Mouse (Mus musculus) heart, embryonic 11.5 days (tissue): Measurements from ENCODE around the gene Tjp1. TPM values are rescaled to one million over a fixed set of nuclear protein-coding genes. Genes with fewer than 3 reads are reported as not detected.

ENCODE experiments used
- ATAC-seq: fragments of 200-750 bp; cut with Nextera tagmentation; replicated peaks from 2 replicates; pipeline ENCODE4 v1.8.0; 2017; ENCODE audit warnings: moderate library complexity; ENCODE audit not compliant: insufficient number of reproducible peaks, low FRiP score, low TSS enrichment
- H3K27ac ChIP-seq: fragments of 300-500 bp; sonication (generic); 2 replicates; pipeline ENCODE4 v1.5.1; 2014; ENCODE audit warnings: mild to moderate bottlenecking, low read depth, low read length
- H3K27me3 ChIP-seq: fragments of 300-500 bp; sonication (generic); 2 replicates; pipeline ENCODE4 v1.6.1; 2014; ENCODE audit warnings: mild to moderate bottlenecking, low read length, mixed read lengths; ENCODE audit not compliant: control insufficient read depth, insufficient read depth
- H3K36me3 ChIP-seq: fragments of 300-500 bp; sonication (generic); 2 replicates; pipeline ENCODE4 v1.6.1; 2014; ENCODE audit warnings: mild to moderate bottlenecking, low read length, moderate library complexity, mixed read lengths; ENCODE audit not compliant: control insufficient read depth, insufficient read depth
- H3K4me1 ChIP-seq: fragments of 300-500 bp; sonication (generic); 2 replicates; pipeline ENCODE4 v1.6.1; 2014; ENCODE audit warnings: low read length; ENCODE audit not compliant: control insufficient read depth, insufficient read depth
- H3K4me2 ChIP-seq: fragments of 300-500 bp; sonication (generic); 2 replicates; pipeline ENCODE4 v1.6.1; 2014; ENCODE audit warnings: mild to moderate bottlenecking, moderate library complexity
- H3K4me3 ChIP-seq: fragments of 300-500 bp; sonication (generic); 2 replicates; pipeline ENCODE4 v1.5.1; 2014; ENCODE audit warnings: low read depth, low read length
- H3K9ac ChIP-seq: fragments of 300-500 bp; sonication (generic); 2 replicates; pipeline ENCODE4 v1.6.1; 2014; ENCODE audit warnings: mild to moderate bottlenecking, low read depth, low read length, moderate library complexity
- H3K9me3 ChIP-seq: fragments of 300-500 bp; sonication (generic); replicated peaks from 2 replicates; pipeline ENCODE4 v1.6.1; 2016; ENCODE audit warnings: low read length; ENCODE audit not compliant: control insufficient read depth
- WGBS: fragments of 180-500 bp; shearing (Covaris S2); extraction: QIAGEN DNeasy Blood & Tissue Kit; methylation state at CpG from one replicate; pipeline ENCODE4 v1.1.7; 2014; ENCODE audit not compliant: insufficient replicate concordance; 5-methylcytosine and 5-hydroxymethylcytosine counted together
- polyA plus RNA-seq: library from polyadenylated mRNA; unstranded; fragments of >200 nt; fragmentation: Nextera tagmentation; extraction: Ambion mirVana; gene quantifications from 2 replicates; pipeline ENCODE4 v1.2.1, GENCODE M21; 2014

The Tjp1 gene
- polyA plus RNA-seq, 1 experiment from 2014 or later = 13.3 TPM

DNA sequence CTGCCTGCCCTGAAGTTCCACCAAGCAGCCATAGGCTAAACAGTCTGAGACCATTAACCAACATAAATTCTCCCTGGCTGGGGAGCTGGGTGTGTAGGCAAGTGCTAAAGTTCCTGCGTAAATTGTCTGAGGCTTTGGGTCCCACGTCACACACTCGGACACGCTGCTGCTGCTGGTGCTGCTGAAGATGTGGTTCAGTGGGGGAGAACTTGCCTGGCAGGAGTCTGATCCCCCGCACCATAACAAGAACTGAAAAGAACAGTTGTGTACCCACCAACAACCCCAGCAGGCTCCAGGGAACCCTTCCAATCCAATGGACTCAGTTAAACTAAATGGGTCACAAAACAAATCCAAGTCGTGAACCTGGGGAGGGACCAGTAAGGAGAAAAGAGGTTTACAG, 56.2 kb downstream of the Tjp1 start:
- Histone ChIP-seq H3K27ac (no peak overlapping the region), H3K27me3 (no peaks in the 10 kb centered on the region), H3K9me3 (no peaks in the 10 kb centered on the region), H3K4me2 (no peak overlapping the region), H3K4me3 (no peak overlapping the region), H3K9ac (no peak overlapping the region), H3K36me3 (no peaks in the 10 kb centered on the region), H3K4me1 (peaks cover 14% of the 10 kb centered on the region)
- ATAC-seq = no peak
- WGBS = 83% methylated on average over 6 of the region's 6 CpGs

- Histone ChIP-seq H3K4me2 (no peak overlapping the region), H3K4me1 (peaks cover 14% of the 10 kb centered on the region), H3K4me3 (no peak overlapping the region), H3K36me3 (no peaks in the 10 kb centered on the region), H3K9ac (no peak overlapping the region), H3K27me3 (no peaks in the 10 kb centered on the region), H3K9me3 (no peaks in the 10 kb centered on the region), H3K27ac (no peak overlapping the region)
- ATAC-seq = no peak
- WGBS = 28% methylated on average over 8 of the region's 8 CpGs
Measured at GRCm38 (mm10) chr7:65470214-65470613, 57.4 kb downstream of the Tjp1 start.

DNA sequence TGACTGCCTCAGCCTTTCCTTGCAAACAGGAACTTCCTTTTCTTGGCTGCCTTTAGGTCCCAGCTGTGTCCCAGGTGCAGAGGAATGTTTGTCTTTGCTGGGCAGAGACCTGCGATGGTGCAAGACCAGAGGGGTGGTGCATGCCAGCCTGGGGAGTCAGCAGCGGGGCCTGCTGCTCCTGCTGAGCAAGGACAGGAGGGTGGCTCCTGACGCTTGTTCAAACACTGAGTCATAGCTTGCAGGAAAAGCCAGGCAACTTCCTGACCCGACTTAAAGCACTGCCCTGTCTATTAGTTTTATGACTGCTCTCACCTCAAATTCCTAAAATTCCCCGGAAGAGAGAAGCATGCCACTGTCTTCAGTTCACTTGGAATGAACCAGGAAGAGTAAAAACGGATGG, 57.9 kb downstream of the Tjp1 start:
- Histone ChIP-seq H3K27ac (no peak overlapping the region), H3K4me1 (peaks cover 14% of the 10 kb centered on the region), H3K4me2 (no peak overlapping the region), H3K9ac (no peak overlapping the region), H3K36me3 (no peaks in the 10 kb centered on the region), H3K9me3 (no peaks in the 10 kb centered on the region), H3K27me3 (no peaks in the 10 kb centered on the region), H3K4me3 (no peak overlapping the region)
- 9% methylated on average over 6 of the region's 6 CpGs for WGBS
- ATAC-seq = no peak

DNA sequence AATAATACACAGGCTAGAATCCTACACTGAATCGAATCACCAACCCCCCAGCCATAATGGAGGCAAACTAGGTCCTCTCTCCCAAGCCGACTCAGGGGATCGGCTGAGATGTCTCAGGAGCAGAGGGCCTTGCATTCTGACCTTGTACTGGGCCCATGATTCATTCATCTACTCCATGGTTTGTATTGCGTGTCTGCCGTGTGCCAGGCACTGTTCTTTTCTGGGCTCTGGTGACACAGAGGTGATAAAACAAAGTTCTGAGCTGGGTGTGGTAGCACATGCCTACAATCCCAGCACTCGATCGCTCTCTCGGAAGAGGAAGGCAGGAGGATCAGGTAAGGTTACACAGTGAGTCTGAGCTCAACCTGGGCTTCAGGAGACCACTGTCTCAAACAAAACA, 59.4 kb downstream of the Tjp1 start:
- no peak overlapping the region for H3K9ac ChIP-seq
- no peaks in the 10 kb centered on the region for H3K36me3 ChIP-seq
- H3K27me3 ChIP-seq = no peaks in the 10 kb centered on the region
- no peak overlapping the region for H3K4me3 ChIP-seq
- no peak for ATAC-seq
- WGBS = 73% methylated on average over 8 of the region's 8 CpGs
- H3K4me1 ChIP-seq = peaks cover 14% of the 10 kb centered on the region
- H3K4me2 ChIP-seq = no peak overlapping the region
- no peaks in the 10 kb centered on the region for H3K9me3 ChIP-seq
- no peak overlapping the region for H3K27ac ChIP-seq

DNA sequence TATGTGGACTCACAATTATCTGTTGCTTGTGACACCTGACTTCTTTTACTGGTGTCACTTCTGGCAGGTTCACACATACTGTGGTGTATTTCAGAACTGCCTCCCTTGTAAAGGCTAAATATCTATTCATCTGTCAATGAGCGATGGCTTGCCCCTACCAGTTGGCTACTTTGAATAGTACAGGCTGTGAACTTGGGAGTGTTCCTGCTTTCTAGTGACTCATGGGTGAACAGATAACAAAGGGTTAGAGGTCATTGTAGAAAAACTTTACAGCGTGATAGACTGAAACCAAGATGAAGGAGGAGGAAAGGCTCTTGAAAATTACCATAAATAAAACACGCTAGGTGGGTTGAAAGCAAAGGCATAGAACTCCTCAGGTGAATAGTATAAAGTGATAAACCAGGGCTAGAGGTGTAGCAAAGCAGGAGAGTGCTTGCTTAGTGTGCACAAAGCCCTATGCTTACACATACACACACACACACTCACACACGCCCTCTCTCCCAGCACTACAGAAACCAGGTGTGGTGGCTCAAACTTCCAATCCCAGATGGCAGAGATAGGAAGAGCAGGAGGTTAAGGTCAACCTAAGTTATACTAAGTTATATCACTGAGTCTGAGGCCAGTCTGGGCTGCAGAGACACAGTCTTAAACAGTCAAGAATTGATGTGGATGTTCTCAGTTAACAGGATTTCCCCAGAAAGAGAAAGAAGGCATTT, 60.1 kb downstream of the Tjp1 start:
- H3K4me3 ChIP-seq = no peak overlapping the region
- no peak overlapping the region for H3K27ac ChIP-seq
- ATAC-seq = no peak
- H3K9me3 ChIP-seq = no peaks in the 10 kb centered on the region
- no peak overlapping the region for H3K9ac ChIP-seq
- H3K27me3 ChIP-seq = no peaks in the 10 kb centered on the region
- H3K4me2 ChIP-seq = no peak overlapping the region
- H3K36me3 ChIP-seq = no peaks in the 10 kb centered on the region
- WGBS = 51% methylated on average over 4 of the region's 4 CpGs
- H3K4me1 ChIP-seq = peaks cover 14% of the 10 kb centered on the region

GRCm38 (mm10) chr7:65466137-65466536, 61.4 kb downstream of the Tjp1 start:
- Histone ChIP-seq H3K4me3 (no peak overlapping the region), H3K4me1 (peaks cover 14% of the 10 kb centered on the region), H3K27me3 (no peaks in the 10 kb centered on the region), H3K36me3 (no peaks in the 10 kb centered on the region), H3K9me3 (no peaks in the 10 kb centered on the region), H3K27ac (no peak overlapping the region), H3K9ac (no peak overlapping the region), H3K4me2 (no peak overlapping the region)
- WGBS = 28% methylated on average over 11 of the region's 11 CpGs
- no peak for ATAC-seq

DNA sequence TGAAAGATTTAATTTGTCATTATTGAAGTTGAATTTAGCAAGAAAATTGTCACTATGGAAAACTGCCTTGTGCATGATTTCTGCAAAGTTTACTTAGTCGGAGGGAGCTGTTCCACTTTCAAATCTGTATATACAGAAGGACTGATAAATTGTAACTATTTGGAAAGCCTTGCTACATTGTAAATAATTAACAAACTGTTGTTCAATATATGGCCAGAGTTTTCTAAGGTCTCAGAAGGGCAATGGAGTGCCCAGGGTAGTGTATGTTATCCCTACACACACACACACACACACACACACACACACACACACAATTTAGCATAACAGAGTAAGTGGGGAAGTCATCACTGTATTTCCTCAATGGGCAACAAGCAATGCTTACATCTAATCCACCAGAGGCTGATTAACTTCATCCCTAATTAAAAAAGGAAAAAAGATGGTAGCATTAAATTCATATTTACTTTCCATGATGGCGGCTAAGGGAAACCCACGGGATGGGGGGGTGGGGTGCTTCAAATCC, 63.0 kb downstream of the Tjp1 start:
- WGBS = 85% methylated on average over 3 of the region's 3 CpGs

GRCm38 (mm10) chr7:65463438-65463837, 64.1 kb downstream of the Tjp1 start:
- no peaks in the 10 kb centered on the region for H3K9me3 ChIP-seq
- WGBS = 73% methylated on average over 4 of the region's 4 CpGs

More for the DNA sequence above, 63.0 kb downstream of the Tjp1 start:
- no peak overlapping the region for H3K4me2 ChIP-seq
- no peak overlapping the region for H3K4me3 ChIP-seq
- H3K36me3 ChIP-seq = no peaks in the 10 kb centered on the region
- no peaks in the 10 kb centered on the region for H3K27me3 ChIP-seq
- H3K9me3 ChIP-seq = no peaks in the 10 kb centered on the region
- no peak overlapping the region for H3K27ac ChIP-seq
- H3K9ac ChIP-seq = no peak overlapping the region
- H3K4me1 ChIP-seq = peaks cover 8% of the 10 kb centered on the region; the same call in 1 of the 2 replicates
- ATAC-seq = no peak

GRCm38 (mm10) chr7:65461412-65461811, 66.2 kb downstream of the Tjp1 start:
- Histone ChIP-seq H3K4me3 (no peak overlapping the region), H3K36me3 (no peaks in the 10 kb centered on the region), H3K9ac (no peak overlapping the region), H3K27ac (no peak overlapping the region), H3K4me2 (no peak overlapping the region), H3K27me3 (no peaks in the 10 kb centered on the region), H3K9me3 (no peaks in the 10 kb centered on the region), H3K4me1 (0 out of 2 replicates have a peak, but pooled peaks cover 4% of the 10 kb centered on the region)
- WGBS = 63% methylated on average over 1 of the region's 1 CpGs
- ATAC-seq = no peak

More at GRCm38 (mm10) chr7:65463438-65463837, 64.1 kb downstream of the Tjp1 start:
- Histone ChIP-seq H3K27ac (no peak overlapping the region), H3K4me1 (peaks cover 9% of the 10 kb centered on the region; the same call in 1 of the 2 replicates), H3K27me3 (no peaks in the 10 kb centered on the region), H3K9ac (no peak overlapping the region), H3K4me3 (no peak overlapping the region), H3K4me2 (no peak overlapping the region), H3K36me3 (no peaks in the 10 kb centered on the region)
- no peak for ATAC-seq
